Mouse (Mus musculus): ENCODE measurements at regions not wholly inside any gene's neighbourhood (a gene's known extent, or its start where the extent isn't known, plus 50 kb on each side); places are given as distances from the start of the nearest gene placed in this dataset.

DNA sequence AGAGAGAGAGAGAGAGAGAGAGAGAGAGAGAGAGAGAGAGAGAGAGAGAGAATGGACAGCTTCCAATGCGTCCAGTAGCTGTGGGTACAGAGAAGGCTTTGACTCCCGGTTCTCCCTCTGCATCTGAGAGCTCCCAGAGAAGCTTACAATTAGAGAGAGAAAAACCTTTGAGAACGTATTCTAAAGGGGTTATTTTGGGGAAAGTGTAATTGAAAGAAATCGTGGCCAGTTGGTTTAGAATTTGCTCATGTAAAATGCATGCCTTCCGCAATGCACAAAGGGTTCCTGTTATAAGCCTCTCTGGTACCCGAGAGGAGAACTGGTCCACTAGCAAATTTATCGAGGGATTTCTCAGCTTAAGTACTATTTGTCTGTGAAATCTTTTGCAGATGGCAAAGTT is 68.2 kb upstream of the Peli2 start:
- TF ChIP-seq CTCF (IDR thresholded peaks at IDR 0.05; ENCODE audit: control insufficient read depth, insufficient read depth, low read length): no peak
- no peak for TF ChIP-seq POLR2A (IDR thresholded peaks at IDR 0.05; ENCODE audit: borderline replicate concordance, control insufficient read depth, low read depth, low read length)

Data from bone marrow, adult 2 months (tissue).